Mouse (Mus musculus) megakaryocyte, embryonic 14.5 days (primary cell): ENCODE results near the gene Milr1.

Experiments used
- FLI1 ChIP-seq: IDR thresholded peaks from 2 replicates; pipeline ENCODE4 v1.6.1; 2012; ENCODE audit warnings: low read length, inconsistent platforms, mixed read lengths
- GATA1 ChIP-seq: IDR thresholded peaks from 3 replicates; pipeline ENCODE4 v1.6.1; 2012; ENCODE audit warnings: mixed read lengths, low read length, inconsistent platforms, borderline replicate concordance

DNA sequence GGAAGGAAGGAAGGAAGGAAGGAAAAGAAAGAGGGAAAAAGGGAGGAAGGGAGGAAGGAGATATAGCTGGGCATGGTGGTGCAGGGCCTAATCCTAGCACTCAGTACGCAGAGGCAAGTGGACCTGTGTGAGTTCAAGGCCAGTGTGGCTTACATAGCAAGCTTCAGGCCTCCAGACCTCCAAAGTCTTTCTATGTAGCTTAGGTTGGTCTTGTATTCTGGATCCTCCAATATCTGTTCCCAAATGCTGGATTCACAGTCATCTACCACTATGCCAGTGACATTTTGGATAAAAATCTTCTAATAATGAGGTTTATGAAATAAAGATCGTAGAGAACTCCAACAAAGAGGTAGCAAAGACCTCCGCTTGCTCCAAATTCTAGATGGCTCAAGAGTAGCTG, 9.2 kb upstream of the Milr1 start:
- TF ChIP-seq GATA1 (no peak), FLI1 (no peak)
